Mouse (Mus musculus) left cerebral cortex, postnatal 4 days (tissue): ENCODE results near the gene Zfp446. TPM values are rescaled to one million over a fixed set of nuclear protein-coding genes. Genes with fewer than 3 reads are reported as not detected.
"Not testable (repeated sequence)": the region's sequence is repeated elsewhere in the genome, so short reads cannot be mapped to it uniquely, and the experiment has no call there.

Experiments
- DNase-seq: peaks from one replicate; pipeline ENCODE4 v3.0.0-alpha.2; 2022
- intact Hi-C: fragments of 180-260 bp; cut with DNase I; formaldehyde crosslinking; loops from one replicate; pipeline ENCODE4 v1.15.1; 2025
- total RNA-seq, 2 experiments: library from RNA; stranded (reverse); gene quantifications; 2 replicates each; pipeline ENCODE4 v1.2.3; 2021

Zfp446 gene
- total RNA-seq, result 1 to 10 TPM; 8.6 to 9.0 TPM

DNA sequence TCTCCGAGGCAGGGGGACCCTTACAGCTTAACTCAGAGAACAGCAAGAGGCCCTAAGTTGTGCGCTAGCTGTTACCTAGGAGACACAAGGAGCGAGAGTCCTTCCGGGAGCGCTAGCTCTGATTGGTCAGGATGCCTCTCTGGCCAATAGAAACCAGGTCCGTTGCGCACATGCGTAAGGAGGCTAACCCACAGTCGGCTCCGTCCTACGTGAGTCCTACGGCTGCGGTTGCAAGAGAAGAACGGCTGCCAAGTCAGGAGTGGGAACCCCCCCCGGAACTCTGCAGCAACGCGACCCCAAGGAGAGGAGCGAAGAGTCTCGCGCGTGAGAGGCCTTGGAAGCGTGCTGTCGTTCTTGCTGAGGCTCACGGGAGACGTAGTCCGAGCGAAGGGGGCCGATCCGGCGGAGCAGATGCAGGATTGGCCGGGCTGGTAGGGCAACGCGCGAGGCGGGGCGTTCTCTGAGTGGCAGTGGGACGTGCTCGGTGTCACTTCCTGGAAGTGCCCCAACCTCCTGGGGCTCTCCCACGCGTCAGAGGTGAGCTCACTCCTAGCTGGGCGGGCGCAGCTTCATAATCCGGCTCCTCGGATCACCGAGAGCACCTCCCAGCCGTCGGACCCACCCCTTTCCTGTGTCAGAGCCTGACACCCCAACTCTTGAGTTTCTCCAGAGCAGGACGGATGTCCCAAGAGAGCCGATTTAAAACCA lies at the start of gene Zfp446:
TSS of gene Zfp446 (plus strand) at position 167 of the 708 bp plus-strand sequence.
- peak; percentile 99 for DNase-seq
- intact Hi-C loops, result no loop called here

DNA sequence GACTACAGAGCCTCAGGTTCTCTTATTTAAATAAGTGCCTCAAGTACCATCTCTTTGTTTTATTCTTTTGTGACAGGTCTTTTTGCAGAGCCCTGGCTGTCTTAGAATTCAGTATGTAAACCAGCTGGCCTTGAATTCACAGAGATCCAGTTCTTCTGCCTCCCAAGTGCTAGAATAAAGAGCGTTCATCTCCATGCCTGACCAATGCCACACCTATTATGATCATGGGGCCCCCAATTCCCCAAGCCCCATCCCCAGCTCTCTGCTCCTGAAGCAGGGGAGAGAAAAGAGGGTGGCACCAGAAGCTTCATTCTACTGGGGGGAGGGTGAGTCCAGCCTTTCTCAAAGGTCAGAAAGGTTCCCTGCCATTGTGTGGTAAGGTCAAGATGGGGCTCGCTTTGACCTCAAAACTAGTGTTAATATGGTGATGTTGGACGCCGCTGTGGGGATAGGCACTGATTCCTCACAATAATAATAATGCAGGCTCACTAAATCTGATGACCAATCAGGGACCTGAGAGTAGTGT lies 44.0 kb upstream of the Zfp446 start:
- intact Hi-C loops, result no loop called here
- DNase-seq, result no peak

DNA sequence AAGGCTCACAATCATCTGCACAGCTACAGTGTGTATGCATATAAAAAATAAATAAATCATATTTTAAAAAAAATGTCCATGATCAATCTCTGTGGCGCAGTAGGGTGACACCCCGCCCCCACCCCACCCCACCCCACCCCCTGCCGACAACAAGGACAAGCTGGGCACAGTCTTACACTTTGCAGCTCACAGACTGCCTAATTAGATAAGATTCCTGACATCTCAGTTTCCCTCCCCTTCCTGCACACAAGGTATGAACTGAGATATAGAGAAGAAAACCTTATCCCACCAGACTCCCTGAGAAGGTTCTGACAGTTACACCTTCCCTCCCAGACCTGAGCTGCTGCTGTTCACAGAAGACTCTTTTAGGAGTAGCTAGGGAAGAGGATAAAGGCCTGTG lies 42.8 kb upstream of the Zfp446 start:
- no peak for DNase-seq
- intact Hi-C loops, result no loop called here

DNA sequence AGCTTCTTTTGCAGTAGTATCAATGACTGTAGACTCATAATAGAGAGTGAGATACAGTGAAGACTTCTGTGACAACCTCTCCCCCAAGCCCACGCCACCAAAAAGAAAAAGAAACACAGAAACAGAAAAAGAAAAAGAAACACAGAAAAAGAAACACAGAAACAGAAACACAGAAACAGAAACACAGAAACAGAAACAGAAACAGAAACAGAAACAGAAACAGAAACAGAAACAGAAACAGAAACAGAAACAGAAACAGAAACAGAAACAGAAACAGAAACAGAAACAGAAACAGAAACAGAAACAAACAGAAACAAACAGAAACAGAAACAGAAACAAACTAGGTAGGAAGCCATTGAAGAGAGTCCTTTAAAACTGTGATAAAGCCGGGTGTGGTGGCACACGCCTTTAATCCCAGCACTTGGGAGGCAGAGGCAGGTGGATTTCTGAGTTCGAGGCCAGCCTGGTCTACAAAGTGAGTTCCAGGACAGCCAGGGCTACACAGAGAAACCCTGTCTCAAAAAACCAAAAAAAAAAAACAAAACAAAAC lies 40.3 kb upstream of the Zfp446 start:
- DNase-seq, intact Hi-C loops: not testable (repeated sequence)

DNA sequence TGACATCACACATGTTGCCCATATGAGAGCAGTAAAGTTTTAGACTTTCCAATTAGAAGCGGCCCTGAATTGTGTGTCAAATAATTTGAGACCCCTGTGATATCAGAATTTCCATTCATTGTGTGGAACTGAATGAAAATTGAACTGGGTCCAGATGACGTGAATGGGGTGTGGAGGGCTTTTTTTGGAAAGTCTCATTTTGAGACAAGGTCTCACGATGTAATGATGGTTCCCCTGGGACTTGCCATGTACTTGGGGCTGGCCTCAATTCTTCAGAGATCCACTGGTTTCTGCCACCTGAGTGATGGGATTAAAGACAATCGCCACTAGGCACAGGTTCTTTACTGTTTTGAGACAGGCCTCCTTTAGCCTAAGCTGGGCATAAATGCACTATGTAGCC lies 37.0 kb upstream of the Zfp446 start:
- DNase-seq, result no peak
- intact Hi-C loops, result no loop called here

DNA sequence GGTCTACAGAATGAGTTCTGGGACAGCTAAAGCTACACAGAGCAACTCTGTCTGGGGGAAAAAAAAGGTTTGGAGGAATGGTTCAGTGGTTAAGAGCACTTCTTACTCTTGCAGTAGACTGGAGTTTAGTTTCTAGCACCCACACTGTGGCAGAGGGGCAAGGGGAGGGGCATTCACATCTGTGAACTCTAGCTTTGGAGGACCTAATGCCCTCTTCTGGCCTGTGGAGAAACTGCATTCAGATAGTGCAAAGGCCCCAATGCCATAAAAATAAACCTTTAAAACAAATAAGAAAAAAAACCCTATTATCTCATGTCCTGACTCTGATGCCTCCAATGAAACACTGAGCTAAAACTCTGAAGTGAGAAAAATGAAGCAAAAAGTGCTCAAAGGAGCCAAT lies 34.2 kb upstream of the Zfp446 start:
- intact Hi-C loops, result no loop called here
- no peak for DNase-seq

DNA sequence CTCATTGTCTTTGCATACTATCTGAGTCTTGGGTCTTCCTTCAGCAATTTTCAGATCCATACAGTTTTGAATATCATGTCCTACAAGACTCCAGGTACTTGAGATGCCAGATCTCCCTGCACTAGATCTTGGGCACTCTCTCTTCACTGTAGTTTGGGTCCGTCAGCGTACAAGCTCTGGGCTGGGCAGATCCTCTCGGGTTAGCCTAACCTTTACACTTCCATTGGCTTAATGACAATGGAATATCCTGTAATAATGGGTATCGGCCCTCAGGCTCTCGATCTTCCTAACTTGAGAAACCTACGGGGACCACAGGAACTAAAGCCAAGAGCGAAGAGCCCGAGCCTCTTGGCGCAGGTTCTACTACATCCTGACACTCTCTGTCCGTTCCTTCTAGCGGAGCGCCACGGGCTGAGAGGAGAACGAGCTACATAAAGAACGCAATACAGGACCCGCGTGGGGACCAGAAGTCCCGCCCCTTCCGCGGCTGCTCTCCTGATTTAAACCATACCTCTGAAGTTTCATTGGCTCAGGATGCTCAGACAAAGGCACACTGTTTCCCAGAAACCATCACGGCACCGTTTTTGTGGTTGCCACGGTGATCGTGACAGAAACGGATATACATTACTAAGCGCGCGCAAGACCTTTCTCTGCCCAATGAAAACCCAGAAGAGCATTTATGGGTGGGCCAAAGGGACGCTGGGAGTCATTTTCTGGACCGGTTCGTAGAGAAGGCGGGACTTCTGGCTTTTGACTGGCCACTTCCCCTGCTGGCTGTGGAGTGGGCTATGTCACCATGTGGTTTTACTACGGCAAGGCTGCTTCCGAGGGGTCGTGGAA lies 28.4 kb upstream of the Zfp446 start:
- intact Hi-C loops, result no loop called here
- peak; percentile 91 for DNase-seq

DNA sequence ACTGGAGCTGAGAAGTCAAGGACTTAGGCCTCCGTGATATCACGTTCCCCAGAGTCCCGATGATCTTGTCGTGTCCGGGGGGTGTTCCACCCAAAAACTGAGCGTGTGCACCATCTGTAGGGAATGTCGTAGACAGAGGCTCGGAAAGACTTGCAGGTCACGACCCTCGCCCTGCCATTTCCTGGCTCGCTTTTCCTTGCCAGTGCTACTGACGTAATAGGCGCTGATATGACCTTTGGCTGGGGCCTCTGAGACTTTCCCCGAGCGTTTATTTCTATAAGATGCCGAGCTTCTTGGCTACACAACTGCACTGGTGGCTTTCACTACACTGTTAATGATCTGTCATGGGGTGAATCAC lies 27.8 kb upstream of the Zfp446 start:
- DNase-seq, result no peak
- intact Hi-C loops, result no loop called here

DNA sequence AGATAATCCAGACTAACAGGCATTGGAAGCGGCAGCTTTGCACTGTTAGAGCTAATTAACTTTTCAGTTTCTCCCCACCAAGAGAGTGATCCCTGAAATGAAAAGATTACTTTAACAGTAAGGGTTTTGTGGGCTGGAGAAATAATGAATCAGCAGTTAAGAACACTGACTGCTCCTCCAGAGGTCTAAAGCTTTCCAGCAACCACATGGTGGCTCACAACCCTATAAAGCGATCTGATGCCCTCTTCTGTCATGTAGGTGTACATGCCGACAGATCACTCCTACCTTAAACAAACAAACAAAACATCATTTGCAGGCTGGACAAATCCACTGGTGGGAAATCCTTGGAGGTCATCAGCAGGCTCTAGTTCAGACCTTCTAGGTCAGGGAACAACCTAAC lies 22.8 kb upstream of the Zfp446 start:
- no peak for DNase-seq
- intact Hi-C loops, result no loop called here

DNA sequence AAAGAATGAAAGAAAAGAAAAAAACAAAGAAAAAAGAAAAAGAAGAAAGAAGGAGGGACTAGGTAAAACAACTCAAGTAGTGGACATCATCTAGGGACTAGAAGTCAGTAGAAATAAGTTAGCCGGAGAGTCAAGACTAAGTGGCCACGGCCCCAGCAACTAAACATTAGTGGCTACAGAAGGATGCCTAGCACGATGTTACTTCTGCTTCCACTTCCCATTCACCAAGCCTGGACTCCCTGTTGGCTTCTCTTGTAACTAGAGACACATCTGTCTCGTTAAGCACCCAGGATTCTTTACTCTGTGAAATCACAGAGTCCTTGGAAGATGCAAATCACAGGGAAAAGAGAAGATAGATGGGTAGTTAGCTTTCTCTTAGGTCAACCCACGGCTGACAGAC lies 20.1 kb upstream of the Zfp446 start:
- no peak for DNase-seq
- intact Hi-C loops, result no loop called here

DNA sequence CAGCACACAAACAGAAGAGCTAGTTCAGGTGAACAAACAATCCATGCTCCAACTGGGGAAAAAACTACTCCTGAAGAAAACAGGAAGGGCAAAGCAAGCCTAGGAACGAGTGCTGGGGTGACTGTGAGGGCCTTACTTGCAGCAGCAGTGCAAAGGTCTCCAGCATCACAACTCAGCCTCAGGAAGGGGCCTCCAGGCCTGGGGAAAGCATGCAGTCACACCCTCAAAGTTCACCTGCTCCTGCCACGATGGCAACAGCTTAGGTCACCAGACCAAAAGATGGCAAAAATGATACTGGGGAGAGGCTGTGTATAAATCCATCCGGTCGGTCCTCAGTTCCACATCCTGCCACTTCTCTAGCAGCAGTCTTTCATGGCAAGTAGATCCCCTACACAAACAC lies 18.7 kb upstream of the Zfp446 start:
- intact Hi-C loops, result no loop called here
- no peak for DNase-seq

DNA sequence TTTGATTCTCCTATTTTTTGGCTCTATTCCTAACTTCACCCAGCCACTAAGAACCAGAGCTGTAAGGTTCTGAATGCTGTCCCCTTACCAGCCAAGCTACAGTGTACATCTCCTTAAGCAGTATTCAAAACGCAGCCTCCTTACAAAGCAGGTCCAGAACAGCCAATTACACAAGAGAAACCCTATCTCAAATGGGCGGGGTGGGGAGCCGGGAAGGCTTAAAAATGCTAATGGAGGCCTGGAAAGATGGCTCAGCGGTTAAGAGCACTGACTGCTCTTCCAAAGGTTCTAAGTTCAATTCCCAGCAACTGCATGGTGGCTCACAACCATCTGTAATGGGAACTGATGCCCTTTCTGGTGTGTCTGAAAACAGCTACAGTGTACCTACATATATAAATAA lies 17.9 kb upstream of the Zfp446 start:
- intact Hi-C loops, result no loop called here
- DNase-seq, result no peak

DNA sequence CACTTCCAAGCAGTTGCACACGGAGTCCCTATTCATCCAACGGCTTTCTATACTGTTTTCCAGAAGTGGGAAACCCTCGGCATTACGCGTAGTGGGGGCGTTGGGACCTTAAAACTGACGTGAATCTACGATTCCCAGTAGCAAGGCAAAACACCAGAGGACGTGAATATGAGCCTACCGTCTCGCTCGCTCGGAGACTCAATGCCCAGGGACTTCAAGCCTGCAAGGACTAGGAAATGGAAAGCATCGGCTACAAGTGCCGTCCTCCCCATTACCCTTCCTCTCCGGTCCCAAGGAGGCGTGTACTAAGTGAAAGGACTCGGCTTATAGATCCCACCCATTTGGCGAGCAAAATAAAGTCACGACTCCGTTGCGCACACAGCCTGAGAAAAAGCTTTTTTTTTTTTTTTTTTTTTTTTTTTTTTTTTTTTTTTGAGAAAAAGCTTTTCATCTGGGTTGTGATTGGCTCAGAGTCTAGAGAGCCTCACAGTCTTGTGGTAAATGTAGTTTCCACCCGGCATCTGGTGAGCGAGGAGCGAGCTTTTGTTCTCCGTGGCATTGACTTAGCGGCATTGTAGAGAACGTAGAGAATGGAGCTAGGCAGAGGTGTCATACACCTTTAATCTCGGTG lies 16.0 kb upstream of the Zfp446 start:
- intact Hi-C loops, result no loop called here
- DNase-seq, result peak; percentile 45

DNA sequence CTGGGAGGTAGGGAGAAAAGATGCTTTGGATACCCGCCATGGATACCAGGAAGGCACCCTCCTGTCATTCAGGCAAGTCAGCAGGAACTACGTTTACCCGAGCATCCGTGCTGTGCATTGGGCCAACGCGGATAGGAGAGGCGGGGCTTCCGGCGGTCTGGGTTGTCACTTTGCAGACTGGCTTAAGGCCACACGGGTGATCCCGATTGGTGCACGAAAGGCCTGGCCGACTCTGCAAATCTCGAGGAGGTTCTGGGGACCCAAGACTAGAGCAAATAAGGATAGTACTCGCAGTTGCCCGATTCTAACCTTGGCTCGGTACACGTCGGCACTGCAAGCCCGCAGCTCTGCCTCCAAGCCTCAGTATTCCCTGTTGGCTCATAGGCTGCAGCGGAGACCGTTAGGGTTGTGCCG lies 12.0 kb upstream of the Zfp446 start, which contains the start of gene Zfp324:
TSS of gene Zfp324 (plus strand) at position 161 of the 414 bp plus-strand sequence.
- intact Hi-C loops, result no loop called here

DNA sequence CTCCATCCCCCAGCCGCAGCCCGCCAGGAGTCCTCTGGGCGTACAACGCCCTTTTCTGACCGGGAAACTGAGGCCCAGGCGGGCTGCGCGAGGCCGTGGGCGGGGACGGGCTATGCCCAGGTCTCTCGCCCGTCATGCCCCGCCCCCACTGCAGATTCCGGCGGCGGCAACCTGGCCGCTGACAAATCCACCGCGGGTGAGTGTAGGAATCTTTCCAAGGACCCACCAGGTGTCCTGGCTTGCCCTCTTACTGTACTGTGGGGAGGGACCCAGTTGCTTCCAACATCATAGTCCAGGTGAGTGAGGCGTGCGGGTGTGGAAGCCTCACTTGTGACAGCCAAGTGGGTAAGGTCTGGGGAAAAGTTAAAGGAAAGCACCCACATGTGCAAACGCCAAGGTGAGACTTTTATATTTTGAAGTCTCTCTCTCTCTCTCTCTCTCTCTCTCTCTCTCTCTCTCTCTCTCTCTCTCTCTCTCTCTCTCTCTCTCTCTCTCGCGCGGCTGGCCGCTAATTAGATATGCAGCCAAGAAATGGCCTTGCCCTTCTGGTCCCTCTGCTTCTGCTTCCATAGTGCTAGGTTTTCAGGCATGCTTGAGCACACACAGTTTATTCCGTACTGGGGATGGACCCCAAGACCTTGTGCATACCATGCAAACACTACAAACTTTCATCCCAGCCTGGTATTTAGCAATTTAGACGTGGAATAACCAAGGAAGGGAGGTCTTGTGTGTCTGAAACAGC lies 11.4 kb upstream of the Zfp446 start:
- intact Hi-C loops, result no loop called here
- DNase-seq, result peak; percentile 80

More for the DNA sequence above, 12.0 kb upstream of the Zfp446 start, which contains the start of gene Zfp324:
- peak; percentile 91 for DNase-seq

DNA sequence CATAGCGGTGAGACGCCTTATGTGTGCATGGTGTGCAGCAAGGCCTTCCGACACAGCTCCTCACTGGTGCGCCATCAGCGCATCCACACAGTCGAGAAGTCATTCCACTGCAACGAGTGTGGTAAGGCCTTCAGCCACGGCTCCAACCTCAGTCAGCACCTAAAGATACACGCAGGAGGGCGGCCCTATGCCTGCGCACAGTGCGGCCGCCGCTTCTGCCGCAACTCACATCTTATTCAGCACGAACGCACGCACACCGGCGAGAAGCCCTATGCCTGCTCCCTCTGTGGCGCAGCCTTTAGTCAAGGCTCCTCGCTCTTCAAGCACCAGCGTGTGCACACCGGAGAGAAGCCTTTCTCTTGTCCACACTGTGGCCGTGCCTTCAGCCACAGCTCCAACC lies 6.7 kb upstream of the Zfp446 start:
- intact Hi-C loops, result no loop called here
- DNase-seq, result no peak

DNA sequence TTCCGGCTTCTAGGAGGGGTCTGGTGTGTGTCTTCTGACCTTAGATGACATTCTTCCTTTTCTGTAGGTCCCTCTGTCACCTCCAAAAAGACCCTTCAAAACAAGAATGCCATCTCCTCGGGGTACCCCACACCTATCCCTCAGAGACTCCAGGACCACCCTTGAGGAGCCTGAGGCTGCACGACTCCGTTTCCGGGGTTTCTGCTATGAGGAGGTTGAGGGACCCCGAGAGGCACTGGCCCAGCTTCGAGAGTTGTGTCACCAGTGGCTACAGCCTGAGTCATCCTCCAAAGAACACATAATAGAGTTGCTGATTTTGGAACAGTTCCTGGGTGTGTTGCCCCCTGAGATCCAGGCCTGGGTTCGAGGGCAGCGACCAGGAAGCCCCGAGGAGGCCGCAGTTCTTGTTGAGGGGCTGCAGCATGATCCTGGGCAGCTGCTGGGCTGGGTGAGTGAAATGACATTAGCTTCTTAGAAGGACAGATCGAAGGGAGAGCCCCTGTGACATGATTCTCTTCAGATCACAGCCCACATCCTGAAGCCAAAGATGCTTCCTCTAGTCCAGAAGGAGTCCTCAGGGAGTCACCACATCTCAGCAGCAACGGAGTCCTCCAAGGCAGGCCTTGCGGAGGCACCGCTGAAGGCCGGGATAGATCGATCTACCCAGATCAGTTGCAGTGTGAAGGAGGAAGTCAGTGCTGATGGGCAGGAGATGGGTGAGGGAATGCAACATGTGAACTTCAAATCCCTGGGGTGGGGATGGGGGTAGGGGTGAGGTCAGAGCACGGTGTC lies 1.5 kb downstream of the Zfp446 start:
- intact Hi-C loops, result no loop called here
- no peak for DNase-seq

DNA sequence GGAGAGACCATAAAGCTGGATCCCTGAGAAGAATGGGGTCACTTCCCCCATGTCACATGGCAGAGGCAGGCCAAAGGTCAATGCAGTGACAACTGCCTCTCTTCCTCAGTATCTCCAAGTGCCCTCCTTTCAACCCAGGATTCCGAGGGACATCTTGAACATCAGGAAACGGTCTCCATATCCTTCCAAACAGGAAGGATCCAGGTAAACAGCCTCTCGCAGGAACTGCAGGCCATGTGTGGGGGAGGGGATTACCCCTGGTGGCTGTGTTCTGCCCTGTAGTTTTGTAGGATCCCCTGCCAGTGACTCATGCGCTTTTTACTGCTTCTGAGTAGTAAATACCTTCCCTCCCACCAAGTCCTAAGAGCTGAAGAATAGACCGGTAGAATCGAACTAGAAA lies 2.1 kb downstream of the Zfp446 start:
- DNase-seq, result no peak
- intact Hi-C loops, result no loop called here

DNA sequence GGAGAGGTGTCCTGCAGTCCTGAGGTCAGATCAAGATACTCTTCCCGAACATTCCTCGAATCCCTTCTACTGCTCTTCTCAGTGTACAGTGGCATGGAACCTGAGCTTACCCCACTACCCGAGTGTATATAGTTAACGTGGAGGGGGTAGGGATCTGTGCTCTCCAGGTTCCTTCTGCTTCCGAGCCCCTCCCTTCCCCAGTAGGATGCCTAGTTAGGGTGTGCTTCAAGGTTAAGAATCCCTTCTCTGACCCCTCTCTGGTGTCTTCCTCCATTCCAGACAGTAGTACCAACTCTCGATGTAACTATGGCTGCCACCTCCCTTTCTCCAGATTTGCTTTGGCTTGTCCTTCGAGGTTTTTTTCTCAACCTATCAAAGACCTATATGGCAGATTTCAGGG lies 2.6 kb downstream of the Zfp446 start:
- intact Hi-C loops, result no loop called here
- no peak for DNase-seq

DNA sequence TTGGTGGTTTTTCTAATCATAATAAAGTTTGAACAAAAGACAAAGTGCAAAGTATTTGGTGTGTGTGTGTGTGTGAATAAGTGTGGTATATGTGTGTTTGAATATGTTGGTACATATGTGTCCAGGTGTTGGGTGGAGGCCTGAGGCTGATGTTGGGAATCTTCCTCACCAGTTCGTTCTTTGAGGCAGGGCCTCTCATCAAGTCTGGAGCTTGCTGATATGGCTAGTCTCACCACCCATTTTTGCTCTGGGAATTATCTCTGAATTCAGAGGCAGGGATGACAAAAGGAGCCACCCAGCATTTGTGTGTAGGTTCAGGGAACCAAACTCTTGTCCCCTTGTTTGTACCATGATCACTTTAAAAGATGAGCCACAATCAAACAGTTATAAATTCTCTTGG lies 8.1 kb downstream of the Zfp446 start:
- intact Hi-C loops, result no loop called here
- no peak for DNase-seq
